Mouse (Mus musculus) MEL (cell line): ENCODE measurements around the gene Casc3. TPM values are rescaled to one million over a fixed set of nuclear protein-coding genes. Genes with fewer than 3 reads are reported as not detected.

ENCODE experiments used
- DNase-seq: peaks from one replicate; pipeline ENCODE4 v3.0.0; 2011; ENCODE audit warnings: low read depth, low spot score
- H3K27ac ChIP-seq: 2 replicates; pipeline ENCODE4 v1.5.1; 2012; ENCODE audit warnings: low read depth, mild to moderate bottlenecking, control low read depth, low read length, moderate library complexity; ENCODE audit not compliant: control insufficient read depth
- H3K27me3 ChIP-seq, 2 experiments: fragments of 150-350 bp in 1 of 2; sonication (generic) in 1 of 2; 2 replicates each; pipeline ENCODE4 v1.6.1; 2012; ENCODE audit warnings: low read length in 2 of 2, mild to moderate bottlenecking in 2 of 2, improper control_type of control experiment in 1 of 2, moderate library complexity in 1 of 2; ENCODE audit not compliant: insufficient read depth in 2 of 2, control insufficient read depth in 1 of 2
- H3K36me3 ChIP-seq, 2 experiments: 2 replicates each; pipeline ENCODE4 v1.6.1; 2012 to 2014; ENCODE audit warnings: low read length in 2 of 2, improper control_type of control experiment in 1 of 2, inconsistent platforms in 1 of 2, mild to moderate bottlenecking in 1 of 2; ENCODE audit not compliant: insufficient read depth in 2 of 2, control insufficient read depth in 1 of 2
- H3K4me1 ChIP-seq, 2 experiments: fragments of 150-350 bp in 1 of 2; sonication (generic) in 1 of 2; 2 replicates each; pipeline ENCODE4 v1.6.1; 2012; ENCODE audit warnings: low read length in 2 of 2, improper control_type of control experiment in 1 of 2, mild to moderate bottlenecking in 1 of 2; ENCODE audit not compliant: insufficient read depth in 2 of 2, control insufficient read depth in 1 of 2
- H3K4me3 ChIP-seq, 2 experiments: fragments of 150-350 bp in 1 of 2; sonication (generic) in 1 of 2; 2 replicates each; pipeline ENCODE4 v1.5.1; 2012; ENCODE audit warnings: low read depth in 2 of 2, low read length in 2 of 2, mild to moderate bottlenecking in 2 of 2, moderate library complexity in 2 of 2, control low read depth in 1 of 2, improper control_type of control experiment in 1 of 2; ENCODE audit not compliant: control insufficient read depth in 1 of 2, insufficient read depth in 1 of 2
- H3K79me2 ChIP-seq: 2 replicates; pipeline ENCODE4 v1.6.1; 2012; ENCODE audit warnings: mild to moderate bottlenecking, low read length, moderate library complexity; ENCODE audit not compliant: control insufficient read depth, poor library complexity, insufficient read depth
- H3K9ac ChIP-seq: 2 replicates; pipeline ENCODE4 v1.6.1; 2012; ENCODE audit warnings: low read depth, mild to moderate bottlenecking, control low read depth, low read length, moderate library complexity; ENCODE audit not compliant: control insufficient read depth, poor library complexity, severe bottlenecking
- H3K9me3 ChIP-seq: fragments of 150-350 bp; sonication (generic); replicated peaks from 2 replicates; pipeline ENCODE4 v1.6.1; 2012; ENCODE audit warnings: mild to moderate bottlenecking, low read length, improper control_type of control experiment, moderate library complexity; ENCODE audit not compliant: insufficient read depth
- CTCF ChIP-seq, 3 experiments: IDR thresholded peaks in 2 of 3; conservative IDR thresholded peaks in 1 of 3; 2 replicates each; pipeline ENCODE4 v1.5.1; 2011 to 2012; ENCODE audit warnings: low read length in 3 of 3, low read depth in 2 of 3, mild to moderate bottlenecking in 2 of 3, improper control_type of control experiment in 1 of 3, inconsistent platforms in 1 of 3, mixed read lengths in 1 of 3, moderate library complexity in 1 of 3; ENCODE audit not compliant: control insufficient read depth in 1 of 3, insufficient read depth in 1 of 3, poor library complexity in 1 of 3, severe bottlenecking in 1 of 3
- E2F4 ChIP-seq: IDR thresholded peaks from 2 replicates; pipeline ENCODE4 v1.6.1; 2011; ENCODE audit warnings: low read depth, low read length, improper control_type of control experiment, borderline replicate concordance
- ELF1 ChIP-seq: IDR thresholded peaks from 2 replicates; pipeline ENCODE4 v1.6.1; 2014; ENCODE audit warnings: low read depth, mild to moderate bottlenecking, inconsistent platforms, low read length, improper control_type of control experiment, moderate library complexity
- EP300 ChIP-seq, 2 experiments: IDR thresholded peaks; 2 replicates each; pipeline ENCODE4 v1.6.1; 2011; ENCODE audit warnings: improper control_type of control experiment in 2 of 2, low read length in 2 of 2, low read depth in 1 of 2, mild to moderate bottlenecking in 1 of 2
- MAFK ChIP-seq: IDR thresholded peaks from 2 replicates; pipeline ENCODE4 v1.6.1; 2011; ENCODE audit warnings: low read depth, mild to moderate bottlenecking, low read length, improper control_type of control experiment, borderline replicate concordance
- MAX ChIP-seq: IDR thresholded peaks from 2 replicates; pipeline ENCODE4 v1.6.1; 2011; ENCODE audit warnings: low read length, improper control_type of control experiment
- MYC ChIP-seq: IDR thresholded peaks from 2 replicates; pipeline ENCODE4 v1.6.1; 2011; ENCODE audit warnings: low read depth, mild to moderate bottlenecking, low read length, improper control_type of control experiment, moderate library complexity
- POLR2AphosphoS2 ChIP-seq: IDR thresholded peaks from 2 replicates; pipeline ENCODE4 v1.6.1; 2011; ENCODE audit warnings: low read length, improper control_type of control experiment
- ZKSCAN1 ChIP-seq: IDR thresholded peaks from 2 replicates; pipeline ENCODE4 v1.6.1; 2012; ENCODE audit warnings: low read depth, mild to moderate bottlenecking, inconsistent platforms, low read length, improper control_type of control experiment, moderate library complexity
- polyA plus RNA-seq, 2 experiments: library from polyadenylated mRNA; stranded (reverse) in 1 of 2; unstranded in 1 of 2; fragments of >175 nt in 1 of 2; fragments of >200 nt in 1 of 2; gene quantifications; 2 replicates each; pipeline versions ENCODE4 v1.2.1 to v1.2.4; 2012; ENCODE audit warnings: low replicate concordance in 2 of 2, low read depth in 1 of 2; ENCODE audit not compliant: insufficient read length in 2 of 2, insufficient read depth in 1 of 2, missing spikeins in 1 of 2
- total RNA-seq: library from RNA; depleted of rRNA; stranded (reverse); fragments of 300-350 nt; gene quantifications from 2 replicates; pipeline ENCODE4 v1.2.3, GENCODE M21; 2012

The Casc3 gene
- total and polyA plus RNA-seq, 3 experiments, result 18.2 to 61.0 (median 58.6) TPM

GRCm38 (mm10) chr11:98835296-98835695, 30.6 kb downstream of the Casc3 start:
- no peak for TF ChIP-seq POLR2AphosphoS2
- TF ChIP-seq ZKSCAN1, result no peak
- TF ChIP-seq ELF1, result no peak
- TF ChIP-seq MYC, result no peak
- no peak for TF ChIP-seq CTCF (IDR thresholded peaks at IDR 0.05 in 2 of 3, conservative IDR thresholded peaks at IDR 0.05 in 1 of 3; ENCODE audit: control insufficient read depth in 1 of 3, insufficient read depth in 1 of 3, low read depth in 2 of 3, low read length in 3 of 3, poor library complexity in 1 of 3, severe bottlenecking in 1 of 3)
- TF ChIP-seq EP300 (IDR thresholded peaks at IDR 0.05; ENCODE audit: low read depth in 1 of 2, low read length in 2 of 2), result no peak
- TF ChIP-seq E2F4, result no peak
- Histone ChIP-seq H3K27me3 (no peaks in the 10 kb centered on the region), H3K4me3 (no peak overlapping the region), H3K79me2 (no peaks in the 10 kb centered on the region; the same call in 1 of the 2 replicates), H3K27ac (no peak overlapping the region), H3K36me3 (peaks cover 3 to 22% of the 10 kb centered on the region in 2 experiments), H3K9me3 (no peaks in the 10 kb centered on the region), H3K9ac (no peak overlapping the region), H3K4me1 (peaks cover 0 to 5% of the 10 kb centered on the region in 2 experiments; a peak in 1 of 4 replicates)
- no peak for DNase-seq

- H3K9ac ChIP-seq, result no peak overlapping the region
- peaks cover 3 to 20% of the 10 kb centered on the region in 2 experiments for H3K36me3 ChIP-seq
- no peaks in the 10 kb centered on the region for H3K9me3 ChIP-seq
- H3K4me1 ChIP-seq, result peaks cover 0 to 5% of the 10 kb centered on the region in 2 experiments; a peak in 1 of 4 replicates
- H3K79me2 ChIP-seq, result no peaks in the 10 kb centered on the region; the same call in 1 of the 2 replicates
- no peak overlapping the region for H3K4me3 ChIP-seq
- DNase-seq, result no peak
- TF ChIP-seq POLR2AphosphoS2 (0 out of 2 replicates have a peak, but pooled peaks have one; percentile 20), MAFK (no peak)
- TF ChIP-seq, all 39 proteins: peak for 1
- H3K27ac ChIP-seq, result no peak overlapping the region
- no peaks in the 10 kb centered on the region for H3K27me3 ChIP-seq
Observed at GRCm38 (mm10) chr11:98835725-98836124, 31.0 kb downstream of the Casc3 start.

GRCm38 (mm10) chr11:98836128-98836527, 31.4 kb downstream of the Casc3 start:
- peak overlapping the region; percentile 51 for H3K9ac ChIP-seq
- no peak for DNase-seq
- TF ChIP-seq MAX (0 out of 2 replicates have a peak, but pooled peaks have one; percentile 14), CTCF (IDR thresholded peaks at IDR 0.05 in 2 of 3, conservative IDR thresholded peaks at IDR 0.05 in 1 of 3; ENCODE audit: control insufficient read depth in 1 of 3, insufficient read depth in 1 of 3, low read depth in 2 of 3, low read length in 3 of 3, poor library complexity in 1 of 3, severe bottlenecking in 1 of 3) (no peak)
- H3K4me3 ChIP-seq, result peak overlapping the region; percentile 42 to 60
- H3K36me3 ChIP-seq, result peaks cover 3 to 18% of the 10 kb centered on the region in 2 experiments
- H3K27ac ChIP-seq, result no peak overlapping the region
- H3K4me1 ChIP-seq, result peaks cover 0 to 5% of the 10 kb centered on the region in 2 experiments; a peak in 1 of 4 replicates
- no peaks in the 10 kb centered on the region; the same call in 1 of the 2 replicates for H3K79me2 ChIP-seq
- H3K27me3 ChIP-seq, result no peaks in the 10 kb centered on the region
- H3K9me3 ChIP-seq, result no peaks in the 10 kb centered on the region
